Mouse (Mus musculus) erythroblast, adult 5-6 weeks (primary cell): ENCODE results near the gene Kirrel. TPM values are rescaled to one million over a fixed set of nuclear protein-coding genes. Genes with fewer than 3 reads are reported as not detected.

Experiments used
- ATAC-seq: replicated peaks from 2 replicates; pipeline ENCODE4 v1.8.0; 2016; ENCODE audit warnings: moderate number of reproducible peaks, mild to moderate bottlenecking, moderate TSS enrichment, inconsistent platforms; ENCODE audit not compliant: poor library complexity, low FRiP score, severe bottlenecking
- total RNA-seq, 2 experiments: library from RNA; stranded (forward) in 1 of 2; stranded (reverse) in 1 of 2; fragments of 150-400 nt in 1 of 2; fragments of 200-764, 138-1000 nt in 1 of 2; gene quantifications; 2 replicates each; pipeline versions ENCODE4 v1.2.3 to v1.2.4; 2015 to 2017; ENCODE audit warnings: low replicate concordance in 2 of 2

The Kirrel gene
- total RNA-seq, 2 experiments from 2014 or later = not detected

DNA sequence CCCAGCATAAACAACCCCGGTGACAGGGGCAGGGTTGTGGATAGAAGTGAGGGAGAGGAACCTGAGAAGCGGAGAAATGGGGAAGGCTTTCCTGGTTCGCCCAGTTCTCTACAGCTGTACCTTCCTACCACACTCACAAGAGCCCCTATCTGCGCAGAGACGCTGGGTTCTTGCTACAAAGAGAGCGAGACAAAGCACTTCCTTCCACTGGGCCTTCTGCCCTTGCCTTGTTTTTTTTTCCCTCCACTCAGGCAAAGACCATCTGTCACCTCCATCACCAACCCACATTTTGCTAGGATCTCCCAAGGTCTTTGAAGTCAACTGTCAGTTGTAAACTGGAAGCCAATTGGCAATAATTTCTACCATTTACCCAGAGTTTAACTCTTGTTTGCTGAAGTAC is 80.8 kb downstream of the Kirrel start:
- ATAC-seq = no peak

DNA sequence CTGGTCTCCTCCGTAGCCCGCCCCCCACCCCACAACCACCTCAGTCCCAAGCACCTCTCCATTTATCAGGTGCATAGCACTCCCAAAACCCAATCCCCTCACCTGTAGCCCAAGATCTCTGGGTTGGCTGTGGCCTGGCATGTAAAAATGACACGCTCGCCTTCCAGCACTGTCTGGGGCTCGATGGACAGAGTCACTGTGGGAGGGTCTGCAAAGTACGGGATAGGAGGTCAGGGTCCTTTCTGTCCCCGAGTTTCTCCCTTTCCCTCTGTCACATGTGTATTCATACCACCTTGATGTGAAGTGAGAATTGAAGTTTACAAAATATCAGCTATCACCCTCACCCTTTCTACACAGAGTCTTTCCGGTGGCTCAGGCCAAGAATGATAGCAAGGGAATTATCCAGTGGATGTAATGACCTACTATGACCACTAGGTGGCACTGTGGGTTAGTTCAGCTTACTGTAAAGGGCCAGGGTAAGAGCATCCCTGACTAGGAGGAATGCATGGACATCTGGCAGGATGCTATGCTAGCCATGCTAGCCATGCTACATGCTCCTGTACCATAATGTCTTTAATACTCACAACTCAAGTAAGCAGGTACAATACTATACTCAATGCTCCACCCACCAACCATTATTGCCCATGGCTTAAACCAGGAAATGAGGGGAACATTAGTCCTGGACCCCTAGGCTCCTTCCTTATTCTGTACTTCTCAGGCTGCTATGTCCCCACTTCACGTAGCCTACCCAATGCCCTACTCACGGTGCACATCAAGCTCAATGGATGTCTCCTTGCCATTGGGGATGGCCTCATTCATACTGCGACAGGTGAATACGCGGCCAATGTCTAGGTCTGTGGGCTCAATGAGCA is 84.6 kb downstream of the Kirrel start:
- ATAC-seq = peak; percentile 82

DNA sequence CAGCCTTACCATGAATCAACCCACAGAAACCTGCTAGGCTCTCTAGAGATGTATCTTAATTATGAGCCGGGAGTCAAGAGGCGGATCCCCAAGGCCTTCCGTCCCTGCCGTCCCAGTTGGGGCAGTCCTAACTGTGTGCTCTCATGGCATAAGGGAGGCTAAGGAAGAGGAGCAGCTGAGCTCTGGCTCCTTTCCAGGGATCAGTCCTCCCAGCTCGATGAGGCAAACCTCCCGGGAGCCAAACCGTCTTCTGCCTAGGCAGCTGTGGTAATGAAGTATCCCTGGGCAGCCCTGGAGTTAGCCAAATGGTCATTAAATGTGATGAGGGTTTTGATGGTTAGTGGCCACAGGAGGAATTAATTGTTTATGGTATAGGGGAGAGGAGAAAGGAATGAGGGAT is 87.4 kb downstream of the Kirrel start:
- ATAC-seq = no peak

DNA sequence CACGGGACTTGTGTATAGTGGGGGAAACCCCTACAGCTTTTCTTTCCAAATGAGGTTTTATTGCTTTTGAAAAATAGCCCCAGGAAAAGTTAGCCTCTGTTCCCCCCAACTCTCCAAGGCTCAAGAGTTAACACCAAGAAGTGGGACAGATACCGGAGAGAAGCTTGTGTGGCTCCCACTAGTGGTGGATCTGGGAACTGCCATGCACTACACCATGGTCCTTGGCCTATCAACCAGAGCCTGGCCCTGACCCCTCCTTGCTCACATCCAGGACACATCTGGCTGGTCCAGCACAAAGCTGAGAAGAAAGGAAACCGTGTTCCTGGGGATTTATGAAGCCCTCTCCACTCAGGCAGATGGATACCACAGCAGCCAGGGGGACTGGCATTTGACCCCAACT is 92.3 kb downstream of the Kirrel start:
- 0 out of 2 replicates have a peak, but pooled peaks have one; percentile 57 for ATAC-seq

DNA sequence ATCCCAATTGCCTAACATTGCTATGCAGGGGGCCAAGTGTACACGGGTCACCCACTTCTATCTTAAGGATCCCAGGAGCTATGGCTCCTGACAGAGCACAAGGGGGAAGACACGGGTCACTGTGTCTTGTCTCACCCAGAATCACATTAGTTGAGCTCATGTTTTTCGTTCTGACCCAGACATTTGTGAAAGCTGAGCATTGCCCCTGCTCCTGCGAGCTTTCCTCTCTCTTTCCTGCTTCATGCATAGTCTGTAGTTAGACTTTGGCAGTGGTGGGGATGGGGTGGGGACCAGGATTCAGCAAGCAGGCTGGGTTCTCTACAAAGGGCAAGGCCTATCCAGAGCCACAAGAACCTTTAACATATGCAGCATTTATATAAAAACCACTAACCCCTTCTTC is 94.8 kb downstream of the Kirrel start:
- ATAC-seq = no peak

DNA sequence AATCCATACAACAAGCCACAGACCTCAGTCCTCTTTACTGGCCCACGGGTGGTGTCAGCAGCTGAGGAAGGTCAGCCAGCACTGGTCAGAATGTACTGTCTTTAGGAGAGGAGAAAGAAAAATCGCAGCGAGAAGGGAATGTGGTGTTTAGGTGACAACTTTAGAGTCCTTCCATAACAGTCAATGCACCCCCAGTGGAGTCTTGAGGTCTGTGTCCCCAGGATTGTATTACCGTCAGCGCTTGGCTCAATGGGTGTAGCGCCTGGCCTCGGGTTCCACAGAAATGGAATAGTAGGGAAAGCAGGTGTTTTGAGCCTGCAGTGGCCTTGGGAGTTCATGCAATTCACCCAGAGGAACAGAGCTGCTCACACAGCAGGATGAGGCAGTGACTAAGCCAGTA is 95.2 kb downstream of the Kirrel start:
- no peak for ATAC-seq

DNA sequence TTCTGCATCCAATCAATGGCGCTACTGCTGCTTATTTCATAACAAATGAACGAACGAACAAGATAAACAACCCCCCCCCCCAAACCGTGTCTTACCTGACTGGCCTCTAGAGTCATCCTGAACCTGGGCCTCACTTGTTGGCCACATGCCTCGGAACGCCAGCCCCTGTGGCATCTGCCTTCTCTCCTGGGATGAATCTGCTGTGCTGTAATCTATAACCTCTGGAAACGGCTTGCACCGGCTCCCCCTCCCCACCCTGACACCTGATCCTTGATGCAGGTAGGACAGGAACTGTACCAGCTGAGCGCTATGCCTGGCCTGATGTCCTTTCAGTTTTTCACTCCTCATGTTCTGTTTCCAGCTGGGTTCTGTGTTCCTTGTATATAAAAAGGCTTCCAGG is 96.9 kb downstream of the Kirrel start:
- ATAC-seq = no peak

DNA sequence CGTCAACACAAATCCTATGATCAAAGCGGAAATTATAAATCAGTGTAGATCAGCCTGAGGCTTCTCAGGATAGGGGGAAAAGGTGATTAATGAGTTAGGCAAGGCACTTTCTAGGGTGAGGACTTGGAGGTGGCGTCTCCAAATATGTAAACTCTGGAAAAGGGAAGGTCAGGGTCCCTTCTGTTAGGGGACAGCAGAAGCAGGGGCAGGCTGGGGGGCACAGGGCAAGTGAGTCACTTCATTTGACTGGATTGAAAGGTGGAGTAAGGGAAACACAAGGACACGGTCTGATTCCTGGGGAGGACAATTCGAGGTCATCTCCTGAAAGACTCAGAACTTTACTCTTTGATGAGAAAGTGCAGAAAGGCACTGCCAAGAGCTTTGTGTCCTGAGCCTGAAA is 97.6 kb downstream of the Kirrel start:
- no peak for ATAC-seq

DNA sequence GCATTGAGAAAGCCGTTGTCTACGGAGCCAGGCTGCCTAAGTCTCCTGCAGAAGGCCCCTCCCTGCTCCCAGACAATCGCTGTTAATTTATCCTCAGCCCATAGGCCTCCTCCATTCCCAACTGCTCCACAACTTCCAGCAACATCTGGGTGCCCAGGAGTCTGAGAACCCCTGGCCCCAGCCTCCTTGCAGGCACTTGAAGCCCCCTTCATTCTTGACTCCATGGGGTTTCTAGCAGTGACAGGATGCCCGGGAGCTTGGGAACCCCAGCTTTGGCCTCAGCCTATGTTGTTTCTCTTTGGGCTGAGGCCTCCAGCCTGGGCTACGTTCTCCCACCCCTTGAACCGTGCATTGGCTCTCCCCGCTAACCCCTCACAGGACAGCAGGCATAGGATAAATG is 98.4 kb downstream of the Kirrel start:
- no peak for ATAC-seq

DNA sequence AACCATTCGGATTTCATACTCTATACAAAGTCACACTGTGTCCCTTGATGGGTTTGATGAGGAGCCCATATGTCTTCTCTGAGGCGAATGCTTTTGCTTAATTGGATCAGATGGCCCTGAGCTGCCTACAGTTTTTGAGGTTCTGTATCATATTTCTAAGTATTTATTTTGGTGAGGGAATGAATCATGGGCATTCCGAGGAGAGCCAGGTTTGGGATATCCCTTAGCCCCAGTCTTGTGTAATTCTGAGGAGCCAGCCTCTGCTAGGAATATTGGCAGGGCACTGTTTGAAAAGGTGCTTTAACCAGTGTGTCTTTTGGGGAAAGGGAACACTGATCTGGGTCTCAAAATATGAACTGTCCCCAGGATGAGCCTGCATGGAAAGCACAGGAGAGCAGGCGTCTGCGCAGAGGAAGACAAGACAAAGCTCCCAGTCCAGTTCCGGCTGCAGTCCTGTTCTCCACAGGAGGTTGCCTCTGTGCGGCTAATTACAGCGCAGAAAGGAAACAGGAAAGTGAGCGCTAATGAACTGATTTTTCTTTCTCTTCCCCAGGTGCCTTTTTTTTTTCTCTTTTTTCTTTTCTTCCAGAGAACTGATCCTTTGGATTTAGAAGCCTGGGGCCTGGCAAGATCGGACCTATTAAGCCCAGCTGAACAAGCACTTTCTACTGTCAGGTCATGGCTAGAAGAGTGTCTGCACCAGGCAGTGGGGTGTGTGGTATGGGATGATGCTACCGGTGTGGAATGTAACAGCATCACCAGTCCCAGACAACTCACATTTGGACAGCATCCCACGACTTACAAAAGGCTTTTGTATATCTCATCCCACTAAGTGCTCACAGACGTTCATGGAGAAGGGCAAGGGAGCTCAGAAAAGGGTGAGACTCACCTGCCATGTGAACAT is 101.7 kb downstream of the Kirrel start:
- no peak for ATAC-seq

DNA sequence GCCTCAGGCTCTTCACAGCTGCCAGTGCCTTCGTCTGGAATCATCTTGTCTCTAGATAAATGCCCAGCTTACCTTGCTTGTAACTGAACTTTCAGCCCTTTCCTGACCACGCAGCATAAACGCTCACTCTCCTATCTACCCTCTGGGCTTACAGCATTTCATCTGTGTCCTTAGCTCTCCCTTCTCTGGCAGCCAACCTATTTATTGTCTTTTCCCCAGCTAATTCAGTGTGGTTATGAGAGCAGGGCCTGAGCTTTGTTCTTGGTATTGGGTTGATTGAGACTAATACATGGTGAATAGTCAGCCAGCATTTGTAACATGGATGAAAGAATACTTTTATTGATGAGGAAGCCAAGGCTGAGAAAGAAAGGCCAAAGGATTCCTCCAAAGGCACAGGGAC is 102.4 kb downstream of the Kirrel start:
- no peak for ATAC-seq

DNA sequence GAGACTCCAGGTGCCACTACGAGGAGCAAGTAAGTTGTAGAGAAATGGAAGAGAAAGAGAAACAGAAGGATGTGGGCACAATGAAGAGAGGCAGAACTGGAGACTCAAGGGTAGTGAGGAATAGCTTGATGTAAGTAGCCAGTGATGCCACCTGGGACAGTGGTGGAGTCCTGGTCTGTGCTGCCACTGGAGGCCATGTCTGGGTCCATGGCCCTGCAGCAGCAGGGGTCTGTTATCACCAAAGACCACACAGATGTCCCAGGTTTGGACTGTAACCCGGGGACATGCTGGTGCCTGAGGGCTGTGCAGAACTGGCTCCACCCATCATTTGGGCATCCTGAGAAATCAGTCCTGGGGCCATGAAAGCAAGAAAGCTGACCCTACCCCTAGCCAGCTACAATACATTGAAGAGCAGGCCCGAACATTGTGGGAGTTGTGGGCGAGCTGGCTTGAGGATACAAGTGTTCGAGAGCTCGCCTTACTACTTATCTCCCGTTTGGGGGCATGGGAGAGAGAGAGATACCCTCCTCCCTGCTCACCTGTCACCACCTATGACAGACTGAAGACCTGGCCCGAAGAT is 107.1 kb downstream of the Kirrel start:
- ATAC-seq = no peak

DNA sequence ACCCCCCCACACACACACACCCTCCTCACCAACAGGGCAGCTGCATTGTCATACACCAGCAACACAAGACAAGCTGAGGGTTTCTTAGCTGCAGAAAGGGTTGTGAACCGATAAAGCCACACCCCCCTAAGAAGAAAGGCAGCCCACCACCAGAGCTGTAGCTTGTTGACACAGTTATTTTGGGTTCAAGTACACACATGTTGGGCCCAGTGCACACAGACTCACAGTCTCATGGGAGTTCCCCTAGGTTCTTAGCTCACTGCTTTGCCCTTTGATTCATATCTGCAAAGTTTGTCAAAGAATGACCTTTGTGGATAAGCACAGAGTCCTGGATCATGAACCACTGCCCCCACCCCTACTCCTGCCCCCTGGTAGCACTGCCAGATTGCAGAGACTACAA is 120.6 kb downstream of the Kirrel start:
- no peak for ATAC-seq

DNA sequence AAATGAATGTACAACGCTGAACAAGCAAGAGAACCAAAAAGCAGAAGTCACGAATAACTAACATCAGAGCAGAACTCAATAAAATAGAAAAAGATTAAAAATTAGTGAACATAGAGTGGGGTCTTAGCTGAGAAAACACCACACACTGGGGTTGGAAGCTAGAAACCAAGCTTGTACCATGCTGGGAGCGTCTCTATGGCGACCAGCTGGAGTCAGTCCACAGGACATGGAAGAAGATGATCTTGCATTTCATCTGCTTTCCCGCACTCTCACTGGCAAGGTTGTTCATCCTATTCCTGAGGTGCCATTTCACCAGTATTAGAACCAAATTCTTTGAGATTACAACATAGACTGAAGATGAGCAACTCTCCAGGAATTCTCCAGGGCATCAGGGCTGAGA is 126.7 kb downstream of the Kirrel start:
- ATAC-seq = no peak

DNA sequence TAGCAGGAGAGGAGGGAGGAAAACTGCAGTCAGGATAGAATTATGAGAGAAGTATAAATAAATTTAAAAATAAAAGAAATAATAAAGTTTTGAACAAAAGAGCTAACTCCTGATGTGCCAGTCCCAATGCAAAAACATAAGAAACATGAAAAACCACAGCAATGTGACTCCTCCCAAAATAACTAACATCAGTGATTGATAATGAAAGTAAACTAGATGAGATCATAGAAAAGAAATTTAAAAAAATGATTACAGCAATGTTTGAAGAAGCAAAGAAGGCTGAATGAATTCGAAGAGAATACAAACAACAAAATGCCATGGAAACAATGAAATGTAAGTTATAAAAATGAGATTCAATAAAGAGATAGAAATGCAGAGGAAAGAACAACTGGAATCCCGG is 132.8 kb downstream of the Kirrel start:
- no peak for ATAC-seq

DNA sequence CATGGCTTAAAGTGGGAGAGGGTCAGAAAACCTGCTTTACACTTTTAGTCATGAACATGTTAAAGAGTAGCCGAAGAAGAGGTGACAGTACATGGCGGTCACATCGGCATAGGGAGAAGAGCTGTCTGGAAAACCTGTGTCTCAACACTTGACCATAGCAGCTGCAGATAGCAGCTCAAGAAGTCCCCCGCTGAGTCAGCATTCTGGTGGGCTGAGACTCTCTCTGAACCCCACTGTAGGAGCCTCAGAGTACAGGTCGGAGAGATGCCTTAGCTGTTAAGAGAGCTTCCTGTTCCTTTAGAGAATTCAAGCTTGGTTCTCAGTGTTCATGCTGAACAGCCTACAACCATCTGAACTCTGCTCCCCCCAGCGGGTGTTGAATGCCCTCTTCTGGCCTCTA is 136.0 kb downstream of the Kirrel start:
- no peak for ATAC-seq

DNA sequence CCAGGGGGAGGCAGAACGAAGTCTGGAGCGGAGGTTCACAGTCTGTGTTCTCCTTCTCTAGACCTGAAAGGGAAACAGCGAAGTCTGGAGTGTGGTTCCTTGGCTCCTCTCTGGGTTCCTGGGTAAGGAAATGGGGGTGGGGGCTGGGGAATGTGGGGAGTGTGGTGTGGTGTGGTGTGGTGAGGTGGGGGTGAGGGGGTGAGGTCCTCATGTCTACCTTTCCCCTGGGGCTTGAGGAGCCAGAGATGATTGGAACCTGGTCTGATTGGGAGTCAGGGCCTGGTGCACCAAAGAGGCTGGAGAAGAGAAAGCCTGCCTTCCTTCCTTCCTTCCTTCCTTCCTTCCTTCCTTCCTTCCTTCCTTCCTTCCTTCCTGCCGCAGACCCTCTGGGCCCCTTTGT is 140.5 kb downstream of the Kirrel start:
- no peak for ATAC-seq

DNA sequence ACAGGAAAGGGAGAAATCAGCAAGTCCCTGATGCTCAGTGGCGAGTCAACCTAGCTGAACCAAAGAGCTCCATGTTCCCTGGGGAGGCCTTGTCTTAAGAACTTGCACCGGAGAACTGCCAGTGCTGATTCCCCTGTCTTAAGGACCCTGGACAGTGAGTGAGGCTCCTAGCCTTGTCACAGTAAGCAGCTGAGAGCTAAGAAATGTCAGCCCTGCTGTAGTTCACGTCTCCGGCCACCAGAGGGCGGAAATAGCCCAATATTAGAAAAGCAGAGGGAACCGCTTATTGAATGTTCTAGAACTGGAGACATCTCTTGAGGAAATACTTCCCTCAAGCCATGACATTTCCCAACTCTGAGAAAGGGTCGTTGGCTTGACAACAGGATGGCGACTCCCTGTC is 141.2 kb downstream of the Kirrel start:
- peak; percentile 55; the same call in 1 of the 2 replicates for ATAC-seq

DNA sequence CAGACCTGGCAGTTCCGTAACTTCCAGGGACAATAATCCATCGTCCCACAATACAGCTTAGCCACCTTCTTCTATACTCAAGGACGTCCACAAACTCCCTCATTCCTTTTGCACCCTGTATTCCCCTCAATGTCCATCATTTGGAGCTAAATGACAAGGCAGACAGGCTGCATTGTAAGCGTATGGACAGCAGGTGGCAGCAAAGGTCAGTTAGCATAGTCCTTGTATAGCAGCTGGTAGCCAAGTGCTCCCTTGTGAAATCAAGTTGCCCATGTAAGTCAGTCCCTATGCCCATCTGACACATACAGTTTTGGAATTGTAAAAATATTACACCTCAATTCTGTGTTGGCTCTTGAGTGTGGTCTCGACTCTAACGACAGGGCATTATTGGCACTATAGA is 143.7 kb downstream of the Kirrel start:
- 0 out of 2 replicates have a peak, but pooled peaks have one; percentile 52 for ATAC-seq
